13 mouse cellular contexts compared by ENCODE assay signal in the genomic region with DNA sequence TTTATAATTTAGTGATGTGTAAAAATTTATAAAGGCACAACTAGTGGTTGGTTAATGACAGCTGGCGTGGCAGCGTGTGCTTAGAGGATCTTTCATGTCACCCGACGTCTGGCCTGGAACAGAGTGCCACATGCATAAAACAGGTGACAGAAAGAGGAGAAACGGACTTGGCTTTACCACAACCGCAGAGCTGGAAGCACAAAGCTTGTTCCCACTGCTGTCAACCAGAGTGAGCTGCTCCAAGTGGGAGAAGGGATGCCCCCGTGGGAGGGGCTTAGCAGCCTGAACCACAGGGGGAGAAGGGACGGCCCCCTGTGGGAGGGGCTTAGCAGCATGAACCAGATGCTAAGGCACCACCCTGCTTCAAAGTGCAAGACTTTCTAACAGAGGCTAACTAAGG.
A peak's percentile ranks its signal among the peaks of the same experiment; 100 is the strongest.
DNase-seq lines count a peak whose midpoint lies in the region; ATAC-seq and TF ChIP-seq lines count a peak whose summit lies in the region.
"Had no signal": no experiment of that assay in that cellular context is flagged by ENCODE, and none has a peak within 500 bp of the region (broad histone marks: within the 10 kb centered on the region; RNA-seq: fewer than 3 reads in every experiment).

No protein-coding gene starts in this region.

- no peaks in the 10 kb centered on the region for H3K79me2 ChIP-seq in myocyte (ENCODE audit: control insufficient read depth, insufficient read depth)

- H3K4me1 ChIP-seq in liver, embryonic 12.5 days: no peaks in the 10 kb centered on the region
- peaks cover 12% of the 10 kb centered on the region for H3K4me1 ChIP-seq in heart, embryonic 10.5 days

- TF ChIP-seq POLR2A in brain, embryonic 14.5 days (IDR thresholded peaks at IDR 0.05; ENCODE audit: borderline replicate concordance, extremely low read depth, insufficient read depth, insufficient read length, poor library complexity, severe bottlenecking): no peak
- no peak for TF ChIP-seq POLR2A in myocyte (IDR thresholded peaks at IDR 0.05; ENCODE audit: insufficient read length, low read depth)

- 38% methylated on average over 8 of the region's 8 CpGs for WGBS in liver, embryonic 12.5 days (ENCODE audit: insufficient replicate concordance)
- WGBS in heart, embryonic 10.5 days: 49% methylated on average over 8 of the region's 8 CpGs

- H3K9me3 ChIP-seq in liver, embryonic 12.5 days (replicated peaks): no peaks in the 10 kb centered on the region
- H3K9me3 ChIP-seq in heart, embryonic 10.5 days: no peaks in the 10 kb centered on the region
- H3K9me3 ChIP-seq: embryonic facial prominence, embryonic 13.5 days had no signal

- H3ac ChIP-seq in myocyte (ENCODE audit: control insufficient read depth, insufficient read length): no peak overlapping the region

- H3K4me3 ChIP-seq in liver, embryonic 12.5 days: no peak overlapping the region
- no peak overlapping the region for H3K4me3 ChIP-seq in myocyte
- H3K4me3 ChIP-seq in heart, embryonic 10.5 days: no peak overlapping the region
- H3K4me3 ChIP-seq: embryonic facial prominence, embryonic 13.5 days had no signal

- no peaks in the 10 kb centered on the region for H3K27me3 ChIP-seq in liver, embryonic 12.5 days (replicated peaks)
- no peaks in the 10 kb centered on the region for H3K27me3 ChIP-seq in myocyte (ENCODE audit: control insufficient read depth, insufficient read depth, insufficient read length)
- H3K27me3 ChIP-seq in heart, embryonic 10.5 days (ENCODE audit: insufficient read depth, poor library complexity, severe bottlenecking): peaks cover 7% of the 10 kb centered on the region; the same call in 1 of the 2 replicates

- DNase-seq in heart, adult 11 months: peak; percentile 82
- no peak for DNase-seq in heart, adult 8-10 months (ENCODE audit: low spot score)
- peak; percentile 35 for DNase-seq in liver
- DNase-seq in brain, embryonic 14.5 days (ENCODE audit: low read depth): peak; percentile 53
- no peak for DNase-seq in heart, embryonic 10.5 days (ENCODE audit: low spot score)
- no peak for DNase-seq in right cerebral cortex, adult 18-20 months
- DNase-seq: adrenal gland, adult 8-10 months; cerebellum, adult 9-11 months; kidney, adult 11 months had no signal

- ATAC-seq in liver, embryonic 12.5 days: no peak

- TF ChIP-seq CTCF in brain, embryonic 14.5 days (IDR thresholded peaks at IDR 0.05; ENCODE audit: borderline replicate concordance, extremely low read depth, insufficient read depth, insufficient read length): no peak

- H3K36me3 ChIP-seq in liver, embryonic 12.5 days: no peaks in the 10 kb centered on the region
- H3K36me3 ChIP-seq in myocyte (ENCODE audit: control insufficient read depth, insufficient read depth): no peaks in the 10 kb centered on the region
- no peaks in the 10 kb centered on the region for H3K36me3 ChIP-seq in heart, embryonic 10.5 days
- H3K36me3 ChIP-seq: embryonic facial prominence, embryonic 13.5 days had no signal

- no peak overlapping the region for H3K9ac ChIP-seq in liver, embryonic 12.5 days
- H3K9ac ChIP-seq: embryonic facial prominence, embryonic 13.5 days had no signal

- H3K4me2 ChIP-seq in liver, embryonic 12.5 days: no peak overlapping the region
- no peak overlapping the region for H3K4me2 ChIP-seq in myocyte (ENCODE audit: low read depth)
- H3K4me2 ChIP-seq: embryonic facial prominence, embryonic 13.5 days; heart, embryonic 11.5 days had no signal

- H3K27ac ChIP-seq in liver, embryonic 12.5 days: no peak overlapping the region
- H3K27ac ChIP-seq in heart, embryonic 10.5 days: no peak overlapping the region
- H3K27ac ChIP-seq: embryonic facial prominence, embryonic 13.5 days had no signal

TF ChIP-seq in myocyte, 11 proteins besides CTCF, POLR2A, EP300 and RAD21:
- TF ChIP-seq E2F4 (IDR thresholded peaks at IDR 0.05; ENCODE audit: insufficient read depth) (no peak), MYOG (IDR thresholded peaks at IDR 0.05; ENCODE audit: control insufficient read depth in 1 of 3, insufficient read depth in 1 of 3, insufficient read length in 2 of 3, low read depth in 2 of 3) (peak; percentile 5 to 88 (median 71)), SRF (IDR thresholded peaks at IDR 0.05; ENCODE audit: control insufficient read depth, insufficient read length, low read depth) (no peak), MAX (IDR thresholded peaks at IDR 0.05; ENCODE audit: low read depth) (no peak), CEBPB (IDR thresholded peaks at IDR 0.05; ENCODE audit: insufficient read depth, poor library complexity, severe bottlenecking) (no peak), TCF12 (IDR thresholded peaks at IDR 0.05; ENCODE audit: insufficient read depth, poor library complexity, severe bottlenecking) (peak; percentile 75), POLR2AphosphoS2 (IDR thresholded peaks at IDR 0.05; ENCODE audit: insufficient read length, low read depth) (no peak), USF1 (IDR thresholded peaks at IDR 0.05; ENCODE audit: low read depth) (no peak), TCF3 (IDR thresholded peaks at IDR 0.05; ENCODE audit: insufficient read length, low read depth) (peak; percentile 35), REST (IDR thresholded peaks at IDR 0.05; ENCODE audit: insufficient read depth, insufficient read length) (no peak), MYOD1 (IDR thresholded peaks at IDR 0.05; ENCODE audit: control insufficient read depth in 1 of 3, insufficient read length in 2 of 3, low read depth in 2 of 3) (peak in 1 of 3 experiments; percentile 76)

Comparison
In these comparisons a context has a peak if more than half of its experiments do, and no peak if none do; other contexts are left out.
1. DNase-seq: peak in heart, adult 11 months (single experiment), liver (single experiment) and brain, embryonic 14.5 days (single experiment); none in heart, adult 8-10 months (single experiment), heart, embryonic 10.5 days (single experiment) and right cerebral cortex, adult 18-20 months (single experiment).